Mouse (Mus musculus) adrenal gland, postnatal 10 days (tissue): Measurements from ENCODE around the gene Pld2. TPM values are rescaled to one million over a fixed set of nuclear protein-coding genes. Genes with fewer than 3 reads are reported as not detected.
A peak's percentile ranks its signal among the peaks of the same experiment; 100 is the strongest.
"Not testable (repeated sequence)": the region's sequence is repeated elsewhere in the genome, so short reads cannot be mapped to it uniquely, and the experiment has no call there.

Experiments used
- DNase-seq: peaks from one replicate; pipeline ENCODE4 v3.0.0; 2021; ENCODE audit warnings: mixed read lengths
- total RNA-seq, 2 experiments: library from RNA; stranded (reverse); gene quantifications; 2 replicates each; pipeline ENCODE4 v1.2.3; 2021

Gene Pld2
- total RNA-seq, 2 experiments from 2014 or later: 9.7 to 13.6 TPM

DNA sequence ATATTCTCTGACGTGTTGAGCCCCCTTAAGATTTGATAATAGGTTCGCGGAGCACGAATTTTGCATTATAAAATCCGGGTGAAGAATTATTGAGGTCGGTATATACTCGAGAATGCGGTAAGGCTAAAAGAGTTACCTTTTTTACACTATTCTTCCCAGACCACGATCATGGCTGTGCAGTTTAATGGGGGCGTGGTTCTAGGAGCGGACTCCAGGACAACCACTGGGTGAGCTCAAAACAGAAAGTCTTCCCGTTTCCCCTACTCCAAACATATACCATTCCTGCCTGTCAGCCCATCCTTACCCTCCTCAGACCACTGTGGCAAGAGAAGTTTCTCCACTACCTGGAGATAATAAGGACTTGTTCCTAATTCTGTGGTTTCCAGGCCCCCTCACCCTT lies 14.1 kb upstream of the Pld2 start:
- DNase-seq: no peak

DNA sequence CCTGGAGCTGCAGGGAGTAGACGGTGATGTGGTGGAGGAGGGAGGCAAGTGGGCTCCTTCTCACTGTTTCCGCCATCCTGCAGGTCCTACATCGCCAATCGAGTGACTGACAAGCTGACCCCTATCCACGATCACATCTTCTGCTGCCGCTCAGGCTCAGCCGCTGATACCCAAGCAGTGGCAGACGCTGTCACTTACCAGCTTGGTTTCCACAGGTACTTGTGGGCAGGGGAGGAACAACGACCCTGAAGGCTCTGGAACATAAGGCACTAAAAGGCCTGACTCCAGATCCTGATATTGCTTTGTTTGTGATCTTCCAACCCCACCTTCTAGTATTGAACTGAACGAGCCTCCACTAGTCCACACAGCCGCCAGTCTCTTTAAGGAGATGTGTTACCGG lies 13.7 kb upstream of the Pld2 start:
- DNase-seq: no peak

DNA sequence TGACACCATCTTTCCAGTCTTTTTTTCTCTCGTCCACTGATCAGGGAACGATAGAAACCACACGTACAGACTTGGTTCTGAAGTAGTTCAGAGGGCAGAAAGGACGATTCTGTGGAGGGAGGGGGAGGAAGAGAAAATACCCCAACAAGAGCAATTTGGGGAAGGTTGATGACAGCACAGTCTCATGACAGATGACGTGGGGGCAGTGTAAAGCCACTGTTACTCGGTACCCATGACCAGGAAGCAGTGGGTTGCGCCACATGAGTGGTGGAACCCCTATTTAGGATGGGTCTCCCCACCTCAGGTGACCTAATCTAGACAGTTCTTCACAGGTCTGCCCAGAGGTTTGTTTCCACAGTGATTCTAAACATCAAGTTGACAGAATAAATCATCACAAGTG lies 11.3 kb upstream of the Pld2 start:
- DNase-seq: no peak

DNA sequence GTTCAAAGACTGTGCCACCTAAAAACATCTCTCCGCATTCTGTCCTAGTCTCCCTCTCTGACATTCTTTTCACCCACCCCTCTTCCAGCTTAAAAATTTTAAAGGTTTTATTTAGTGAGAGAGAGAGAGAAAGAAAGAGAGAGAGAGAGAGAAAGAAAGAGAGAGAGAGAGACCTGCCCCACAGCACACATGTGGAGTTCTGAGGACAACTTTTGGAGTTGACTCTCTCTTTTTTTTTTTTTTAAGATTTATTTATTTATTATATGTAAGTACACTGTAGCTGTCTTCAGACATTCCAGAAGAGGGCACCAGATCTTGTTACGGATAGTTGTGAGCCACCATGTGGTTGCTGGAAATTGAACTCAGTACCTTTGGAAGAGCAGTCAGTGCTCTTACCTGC lies 8.8 kb upstream of the Pld2 start:
- not testable (repeated sequence) for DNase-seq

DNA sequence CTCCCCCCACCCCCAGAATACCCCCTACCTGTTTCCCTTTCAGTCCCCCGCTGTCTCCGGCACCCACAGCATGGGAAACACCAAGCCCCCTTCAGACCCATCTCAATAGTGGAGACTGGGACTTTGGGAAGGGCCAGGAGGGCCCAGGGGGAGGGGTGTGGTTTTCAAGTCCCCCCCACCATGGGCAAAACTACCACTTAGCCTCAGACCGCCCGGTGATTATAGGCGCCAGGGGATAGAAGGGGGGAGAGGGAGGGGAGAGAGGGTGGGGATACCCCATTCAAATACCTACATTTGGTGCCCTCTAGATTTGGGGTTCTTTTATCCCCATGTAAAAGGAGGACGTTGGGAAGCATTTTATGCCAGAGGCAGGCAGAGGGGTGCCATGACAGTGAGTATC lies 7.0 kb upstream of the Pld2 start, which contains the start of gene Gm40193:
Gm40193 (minus strand) TSS at position 101 of the 400 bp plus-strand sequence.
- no peak for DNase-seq

DNA sequence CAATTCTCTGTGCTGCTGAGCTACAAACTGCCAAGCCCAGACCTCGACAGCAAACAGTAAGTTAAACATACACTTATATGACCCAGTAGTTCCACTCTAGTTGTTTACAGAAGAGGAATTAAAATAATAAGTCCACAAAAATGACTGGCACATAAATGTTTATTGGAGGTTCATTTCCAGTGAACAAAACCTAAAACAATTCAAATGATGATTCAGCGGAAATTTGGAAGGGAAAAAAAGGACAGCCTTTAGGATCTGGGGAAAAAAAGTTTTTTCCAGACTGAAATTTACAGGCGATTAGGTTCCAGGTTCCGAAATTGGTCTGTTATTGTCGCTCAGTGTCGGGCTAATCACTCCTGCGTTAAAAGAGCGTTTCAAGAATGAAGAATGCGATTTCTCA lies 441 bp upstream of the Pld2 start:
- no peak for DNase-seq

DNA sequence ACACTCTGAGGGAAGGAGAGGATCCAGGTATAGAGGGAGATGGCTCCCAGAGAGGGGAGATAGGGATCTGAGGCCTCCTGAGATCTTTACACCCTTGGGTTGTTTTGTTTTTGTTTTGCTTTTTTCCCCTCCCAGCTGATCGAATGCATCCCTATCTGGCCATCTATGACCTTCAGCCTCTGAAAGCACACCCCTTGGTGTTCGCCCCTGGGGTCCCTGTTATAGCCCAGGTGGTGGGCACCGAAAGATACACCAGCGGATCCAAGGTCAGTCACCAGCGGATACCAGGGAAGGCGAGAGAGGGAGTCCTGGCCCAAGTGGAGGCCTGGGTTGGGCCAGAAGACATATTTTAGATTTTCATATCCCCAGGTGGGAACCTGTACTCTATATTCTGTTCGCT lies 1.1 kb downstream of the Pld2 start:
- DNase-seq: no peak

DNA sequence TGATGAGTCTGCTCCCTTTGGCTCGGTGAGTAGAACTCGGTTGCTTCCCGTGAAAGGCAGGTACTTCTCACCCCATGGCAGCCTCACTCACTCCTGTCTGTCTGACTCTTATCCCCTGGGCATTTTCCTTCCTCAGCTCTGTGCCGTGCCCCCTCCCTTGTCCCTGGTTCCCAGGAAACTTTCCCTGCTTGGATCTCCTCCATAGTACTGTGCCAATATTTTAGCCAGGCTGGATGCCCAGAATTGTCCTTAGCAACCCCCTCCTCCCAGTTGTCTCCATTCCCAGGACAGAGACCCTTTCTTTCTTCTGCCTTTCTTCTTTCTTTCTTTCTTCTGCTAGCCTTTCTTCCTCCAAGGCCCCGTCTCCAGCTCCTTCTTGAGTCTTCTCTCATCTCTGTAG lies 1.6 kb downstream of the Pld2 start:
- no peak for DNase-seq

DNA sequence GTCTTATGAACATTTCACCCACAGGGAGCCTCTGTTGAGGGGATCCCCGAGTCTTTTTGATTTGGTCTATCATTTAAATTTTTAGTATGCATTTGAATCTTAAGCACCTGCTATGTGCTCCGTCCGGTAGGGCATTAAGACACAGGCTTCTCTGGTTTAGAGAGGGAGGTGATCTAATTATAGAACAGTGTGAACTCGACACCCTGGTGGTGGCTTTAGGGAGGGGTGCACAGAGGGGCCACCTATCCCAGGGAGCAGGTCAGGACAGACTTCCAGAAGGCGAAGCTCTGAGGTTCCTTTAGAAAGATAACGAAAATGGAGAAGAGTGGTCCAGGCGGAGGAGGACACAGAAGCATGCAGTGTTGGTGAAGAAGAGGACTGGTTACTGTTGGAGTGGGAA lies 4.6 kb downstream of the Pld2 start:
- no peak for DNase-seq

DNA sequence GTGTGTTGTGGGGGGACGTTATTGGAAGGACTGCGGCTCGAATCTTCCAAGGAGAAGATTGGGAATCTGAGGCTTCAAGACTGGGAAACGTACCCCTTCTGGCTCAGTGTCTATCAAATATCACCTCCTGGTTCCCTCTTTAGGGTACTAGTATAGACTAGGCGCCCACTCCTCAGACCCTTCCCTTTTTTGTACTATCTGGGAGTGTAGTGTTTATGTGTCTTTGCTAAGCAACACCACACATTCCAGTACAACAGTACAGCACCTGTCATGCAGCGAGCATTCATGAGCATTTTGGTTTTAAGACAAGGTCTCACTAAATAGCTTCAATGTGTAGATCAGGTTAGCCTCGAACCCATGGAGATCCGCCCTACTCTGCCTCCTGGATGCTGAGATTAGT lies 11.7 kb downstream of the Pld2 start:
- no peak for DNase-seq

DNA sequence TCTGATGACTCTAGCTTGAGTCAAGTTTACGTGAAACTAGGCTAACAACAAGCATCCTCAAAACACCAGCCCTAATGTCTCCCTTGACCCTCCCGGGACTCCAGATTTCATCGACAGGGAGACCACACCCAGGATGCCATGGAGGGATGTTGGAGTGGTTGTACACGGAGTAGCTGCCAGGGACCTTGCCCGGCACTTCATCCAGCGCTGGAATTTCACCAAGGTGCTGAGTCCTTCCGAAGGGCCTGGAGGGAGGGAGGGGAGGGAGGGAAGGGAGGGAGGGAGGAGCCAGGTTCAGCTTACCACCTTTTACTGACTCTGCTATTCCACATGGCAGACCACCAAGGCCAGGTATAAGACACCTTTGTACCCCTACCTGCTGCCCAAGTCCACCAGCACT lies 14.1 kb downstream of the Pld2 start:
- no peak for DNase-seq

DNA sequence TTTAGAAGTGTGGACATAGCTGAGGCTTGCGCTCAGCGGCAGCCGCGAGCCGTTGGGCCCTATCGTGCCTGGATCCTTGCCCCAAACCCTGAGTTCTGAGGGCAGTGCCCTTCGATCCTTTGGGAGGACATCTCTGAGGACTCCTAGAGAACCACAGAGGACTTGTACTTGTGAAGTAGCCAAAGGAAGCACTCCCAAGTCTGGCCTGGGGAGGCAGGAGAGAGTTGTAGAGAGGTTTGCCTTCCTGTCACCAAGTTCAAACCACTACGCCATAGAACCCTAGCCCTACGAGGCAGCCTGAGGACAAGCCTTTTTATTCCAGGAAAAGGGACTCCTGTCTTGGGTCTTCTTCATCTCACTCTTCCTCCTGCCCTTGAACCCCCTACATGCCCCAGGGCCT lies 17.7 kb downstream of the Pld2 start:
- DNase-seq: no peak

DNA sequence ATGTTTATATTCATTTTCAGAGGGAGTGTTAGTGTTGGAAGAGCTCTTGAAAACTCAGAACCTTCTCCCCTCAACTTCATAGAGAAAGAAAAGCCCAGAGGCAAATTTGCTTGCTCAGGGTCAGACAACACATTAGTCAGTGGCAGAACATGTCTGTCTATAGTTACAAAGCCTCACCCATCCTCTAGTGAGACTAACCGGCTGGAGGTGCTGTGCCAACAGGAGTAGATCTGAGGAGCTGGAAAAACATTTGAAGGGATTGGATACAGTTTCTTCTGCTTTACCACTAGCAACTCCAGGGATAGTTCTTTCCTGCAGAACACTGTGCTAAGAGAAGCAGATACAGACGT lies 22.0 kb downstream of the Pld2 start:
- no peak for DNase-seq

DNA sequence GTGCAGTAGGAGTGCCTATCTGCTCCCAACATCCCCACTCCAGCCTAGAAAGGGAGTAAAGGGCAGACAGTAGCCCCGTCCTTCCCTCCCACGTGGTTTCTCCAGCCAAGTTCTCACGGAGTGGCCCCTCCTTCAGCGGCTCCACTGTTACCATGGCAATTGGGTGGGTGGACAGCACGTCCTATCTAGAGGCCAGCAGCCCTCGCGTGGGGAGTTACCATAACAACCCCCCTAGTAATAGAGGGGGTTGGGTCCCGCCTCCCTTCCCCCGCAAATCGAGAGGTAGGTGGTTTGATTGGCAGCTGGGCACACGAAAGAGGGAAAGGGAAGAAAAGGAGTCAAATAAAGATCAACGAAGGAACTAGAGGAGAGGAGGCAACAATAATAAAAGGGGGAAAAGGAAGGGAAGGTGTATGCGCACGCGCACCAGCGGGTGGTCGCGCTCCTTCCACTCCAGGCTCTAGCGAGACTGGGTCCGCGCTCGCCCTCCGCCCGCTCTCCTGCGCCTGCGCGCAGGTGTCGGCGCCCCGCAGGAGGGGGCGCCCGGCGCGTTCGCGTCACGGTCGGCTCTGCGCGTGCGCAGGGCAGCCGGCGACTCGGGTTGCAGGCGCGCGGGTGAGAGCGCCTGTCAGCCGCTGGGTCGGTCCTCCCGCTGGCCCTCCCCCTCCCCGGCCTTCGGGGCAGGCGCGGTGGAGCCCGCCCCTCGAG lies 22.6 kb downstream of the Pld2 start, which contains the start of gene Mink1:
Mink1 (plus strand) TSS at position 595 of the 708 bp plus-strand sequence.
- peak; percentile 93 for DNase-seq

DNA sequence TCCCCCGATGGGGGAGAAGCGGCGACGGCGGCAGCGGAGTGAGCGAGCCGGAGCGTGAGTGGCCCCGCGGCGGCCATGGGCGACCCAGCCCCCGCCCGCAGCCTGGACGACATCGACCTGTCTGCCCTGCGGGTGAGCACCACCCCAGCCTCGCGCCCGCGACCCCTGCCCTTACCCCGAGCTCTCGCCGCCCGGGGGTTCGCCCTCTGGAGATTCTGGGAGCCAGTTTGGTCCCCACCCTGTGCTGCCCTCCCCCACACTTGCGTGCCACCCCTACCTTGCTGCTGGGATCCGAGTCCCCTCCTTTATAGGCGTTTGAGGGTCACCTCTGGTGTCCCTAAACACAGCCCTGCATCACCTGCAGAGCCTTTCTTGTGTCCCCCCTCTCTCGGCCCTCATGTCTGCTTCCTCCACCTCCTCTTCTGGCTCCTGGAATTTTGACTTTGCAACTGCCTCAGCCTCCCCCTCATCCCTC lies 23.2 kb downstream of the Pld2 start:
- DNase-seq: no peak

DNA sequence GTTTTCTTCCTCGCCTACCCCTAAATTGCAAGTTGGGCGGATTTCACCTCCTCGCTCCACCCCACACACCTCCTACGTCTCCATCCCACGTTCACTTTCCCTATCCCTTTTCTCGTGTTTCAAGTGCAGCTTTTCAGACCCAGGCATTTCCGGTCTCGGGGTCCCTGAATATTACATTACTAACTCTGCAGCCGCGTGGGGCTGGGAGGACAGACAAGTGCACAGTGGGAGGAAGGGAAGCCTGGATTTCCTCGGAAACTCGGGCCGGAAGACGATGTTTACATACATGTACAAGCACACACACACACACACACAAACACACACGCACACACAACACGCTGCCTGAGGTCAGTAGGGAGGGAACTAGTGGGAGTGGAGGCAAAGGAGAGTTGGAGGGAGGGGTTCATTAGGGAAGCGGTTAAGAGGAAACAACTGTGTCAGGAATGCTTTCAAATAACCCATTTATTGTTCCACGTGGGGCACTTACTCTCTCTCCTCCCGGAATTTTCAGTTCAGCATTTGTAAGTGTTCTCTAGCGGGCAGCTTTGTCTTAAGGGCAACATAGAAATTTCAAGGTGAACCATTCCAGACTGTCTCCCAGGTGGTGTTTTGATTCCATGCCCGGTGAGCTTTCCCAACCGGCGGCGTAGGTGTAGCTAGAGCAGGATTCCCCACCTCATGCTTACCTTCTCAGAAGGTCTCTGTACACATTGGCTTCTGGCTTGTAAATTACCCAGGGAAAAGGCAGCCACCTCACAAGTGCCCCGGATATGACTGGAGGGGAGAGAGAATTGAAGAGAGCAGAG lies 23.8 kb downstream of the Pld2 start:
- peak; percentile 37 for DNase-seq

DNA sequence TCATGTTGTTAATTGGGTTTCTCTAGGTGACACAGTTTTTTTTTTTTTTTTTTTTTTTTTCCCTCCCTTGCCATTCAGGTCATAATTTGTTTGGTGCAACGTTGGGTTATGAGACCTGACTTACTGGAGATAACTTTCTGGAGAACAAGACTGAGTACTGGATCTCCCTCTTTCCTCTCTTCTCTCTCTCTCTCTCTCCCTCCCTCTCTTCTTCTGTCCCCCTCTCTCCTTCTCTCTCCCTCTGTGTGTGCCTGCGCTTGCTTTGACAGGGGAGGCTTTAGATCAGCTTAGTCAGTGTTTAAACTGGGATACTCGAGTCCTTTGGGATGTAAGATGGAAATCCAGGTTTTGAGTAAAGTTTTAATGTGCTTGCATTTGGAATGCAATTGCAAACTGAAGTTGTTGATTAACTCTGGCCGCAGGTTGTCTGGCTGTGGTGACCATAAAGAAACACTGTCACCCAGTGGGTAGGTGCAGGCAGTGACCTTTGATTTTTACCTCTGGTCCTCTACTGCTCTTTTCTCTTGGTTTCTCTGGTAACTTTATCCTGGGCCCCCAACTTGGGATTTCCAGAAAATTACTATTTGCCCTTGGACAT lies 24.5 kb downstream of the Pld2 start:
- no peak for DNase-seq

DNA sequence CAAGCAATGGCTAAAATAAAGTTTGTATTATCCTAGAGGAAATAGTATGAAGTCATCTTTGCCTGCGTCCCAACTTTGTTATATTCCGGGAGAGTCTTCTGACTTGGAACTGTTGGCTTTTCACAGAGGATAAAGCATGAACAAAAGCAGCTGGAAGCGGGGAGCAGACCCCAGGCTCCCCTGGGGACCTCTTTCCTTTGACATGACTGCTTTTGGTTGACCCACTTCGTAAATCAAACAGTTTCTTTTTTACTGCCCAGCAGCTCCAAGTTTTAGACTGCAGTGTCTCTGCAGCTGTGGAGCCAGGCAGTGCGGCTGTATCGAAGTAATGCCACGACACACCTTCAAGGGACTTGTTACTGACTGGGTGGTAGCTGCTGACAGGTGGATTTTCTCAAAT lies 26.7 kb downstream of the Pld2 start:
- no peak for DNase-seq

DNA sequence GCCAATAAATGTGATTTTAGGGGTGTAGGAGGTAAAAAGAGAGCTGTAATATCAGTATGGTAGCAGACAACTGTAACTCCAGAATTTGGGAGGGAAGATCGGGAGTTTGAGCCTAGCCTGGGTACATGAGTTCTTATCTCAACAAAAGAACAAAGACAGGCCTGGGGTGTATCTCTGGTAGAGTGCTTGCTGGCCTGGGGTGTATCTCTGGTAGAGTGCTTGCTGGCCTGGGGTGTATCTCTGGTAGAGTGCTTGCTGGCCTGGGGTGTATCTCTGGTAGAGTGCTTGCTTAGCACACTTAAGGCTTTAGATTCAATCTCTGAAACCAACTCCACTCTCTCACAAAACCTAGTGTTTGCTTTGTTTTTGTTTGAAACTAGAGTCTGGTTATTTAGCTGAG lies 30.8 kb downstream of the Pld2 start:
- not testable (repeated sequence) for DNase-seq

DNA sequence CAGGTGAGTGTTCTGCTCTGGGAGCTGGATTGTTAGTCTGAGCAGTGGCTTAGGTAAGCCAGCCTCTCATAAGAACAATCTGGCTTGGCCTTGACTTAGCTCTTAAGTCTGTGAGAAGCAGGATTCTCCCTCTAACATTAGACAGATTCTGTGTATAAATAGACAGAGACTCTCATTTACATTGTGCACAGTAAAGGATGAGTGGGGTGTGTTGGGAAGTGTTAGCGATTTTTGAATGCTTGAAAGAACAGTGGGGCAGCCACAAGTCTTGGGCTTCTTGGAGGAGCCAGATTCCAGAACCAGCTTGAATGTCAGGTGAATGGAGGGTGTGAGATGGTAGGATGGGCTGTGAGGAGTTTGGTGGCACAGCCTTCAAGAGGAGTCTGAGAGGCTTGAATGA lies 31.8 kb downstream of the Pld2 start:
- no peak for DNase-seq

DNA sequence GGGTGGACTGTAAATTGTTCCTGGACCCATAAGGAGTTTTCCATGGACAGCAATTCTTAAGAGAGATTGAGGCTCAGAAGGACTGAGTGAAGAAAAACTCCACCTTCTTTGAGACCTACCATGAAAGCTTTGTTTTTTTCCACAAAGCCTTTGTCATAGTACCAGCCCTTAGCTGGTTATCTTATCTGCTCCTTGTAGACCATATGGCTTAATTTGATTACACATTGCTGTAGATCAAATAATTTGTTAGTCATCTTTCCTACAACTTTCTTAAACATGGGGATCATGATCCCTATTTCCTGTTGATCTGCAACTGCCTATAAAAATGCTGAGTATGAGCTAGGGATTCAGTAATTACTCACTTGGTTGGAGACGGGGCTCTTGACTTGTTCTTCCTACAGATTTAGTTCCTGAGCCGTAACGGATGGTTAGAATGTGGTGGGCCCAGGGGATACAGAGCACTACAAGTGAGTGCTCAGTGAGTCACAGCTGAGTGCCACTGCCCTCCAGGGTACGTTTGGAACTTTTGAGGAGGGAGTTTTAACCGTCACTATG lies 32.6 kb downstream of the Pld2 start:
- no peak for DNase-seq

DNA sequence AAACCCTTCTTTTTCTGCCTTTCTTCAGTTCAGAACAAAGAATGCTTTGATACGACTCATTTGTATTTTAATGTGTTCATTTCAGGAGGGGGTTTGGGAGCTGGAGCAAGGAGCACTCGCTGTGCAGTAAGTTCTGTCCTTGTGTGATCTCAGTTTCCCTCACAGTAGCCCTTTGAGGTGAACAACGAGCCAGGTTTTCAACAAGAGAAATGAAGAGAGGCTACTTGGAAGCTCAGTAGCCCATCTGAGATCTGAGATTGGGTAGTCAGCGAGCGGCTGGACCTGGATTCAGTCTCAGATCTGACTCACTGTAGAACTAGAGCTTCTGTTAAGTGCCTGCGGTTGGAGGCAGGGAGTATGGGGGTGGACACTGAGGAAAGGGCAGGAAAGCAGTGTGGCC lies 34.0 kb downstream of the Pld2 start:
- DNase-seq: no peak

DNA sequence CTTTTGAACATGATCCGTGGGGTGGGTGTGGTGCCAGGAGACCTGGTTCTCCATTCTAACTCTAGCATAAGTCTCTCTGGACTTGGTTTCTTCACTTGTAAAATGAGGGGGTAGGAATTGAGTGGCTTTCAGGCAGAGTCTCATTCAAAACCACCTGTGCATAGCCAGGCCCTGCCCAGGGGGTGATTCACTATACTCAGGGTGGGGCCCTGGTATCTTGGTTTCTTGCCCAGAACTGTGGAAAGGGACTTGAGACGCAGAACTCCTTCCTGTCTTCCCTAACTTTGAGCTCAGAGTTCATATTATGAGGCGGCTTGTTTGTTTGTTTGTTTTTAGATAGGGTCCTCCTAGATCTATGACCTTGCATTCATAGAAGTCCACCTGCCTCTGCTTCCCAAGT lies 37.3 kb downstream of the Pld2 start:
- no peak for DNase-seq
